Mouse (Mus musculus) liver, embryonic 15.5 days (tissue): Measurements from ENCODE around the gene Creld1. TPM values are rescaled to one million over a fixed set of nuclear protein-coding genes. Genes with fewer than 3 reads are reported as not detected.

Source experiments
- ATAC-seq: fragments of 200-750 bp; cut with Nextera tagmentation; 2 replicates; pipeline ENCODE4 v1.8.0; 2017; ENCODE audit warnings: moderate number of reproducible peaks, mild to moderate bottlenecking, moderate library complexity; ENCODE audit not compliant: insufficient read depth
- H3K27ac ChIP-seq: fragments of 300-500 bp; sonication (generic); replicated peaks from 2 replicates; pipeline ENCODE4 v1.5.1; 2015; ENCODE audit warnings: mild to moderate bottlenecking, inconsistent platforms
- H3K27me3 ChIP-seq: fragments of 300-500 bp; sonication (generic); 2 replicates; pipeline ENCODE4 v1.6.1; 2015; ENCODE audit warnings: mild to moderate bottlenecking, inconsistent platforms
- H3K36me3 ChIP-seq: fragments of 300-500 bp; sonication (generic); replicated peaks from 2 replicates; pipeline ENCODE4 v1.6.1; 2015; ENCODE audit warnings: moderate library complexity, mild to moderate bottlenecking, inconsistent platforms
- H3K4me1 ChIP-seq: fragments of 300-500 bp; sonication (generic); replicated peaks from 2 replicates; pipeline ENCODE4 v1.6.1; 2015; ENCODE audit warnings: inconsistent platforms
- H3K4me2 ChIP-seq: fragments of 300-500 bp; sonication (generic); 2 replicates; pipeline ENCODE4 v1.6.1; 2015; ENCODE audit warnings: moderate library complexity, mild to moderate bottlenecking, inconsistent platforms
- H3K4me3 ChIP-seq: fragments of 300-500 bp; sonication (generic); replicated peaks from 2 replicates; pipeline ENCODE4 v1.5.1; 2015; ENCODE audit warnings: mild to moderate bottlenecking, inconsistent platforms
- H3K9ac ChIP-seq: fragments of 300-500 bp; sonication (generic); 2 replicates; pipeline ENCODE4 v1.6.1; 2015; ENCODE audit warnings: moderate library complexity, mild to moderate bottlenecking, inconsistent platforms
- H3K9me3 ChIP-seq: fragments of 300-500 bp; sonication (generic); replicated peaks from 2 replicates; pipeline ENCODE4 v1.6.1; 2016; ENCODE audit warnings: inconsistent platforms
- WGBS: fragments of 180-500 bp; shearing (Covaris S2); methylation state at CpG from one replicate; pipeline ENCODE4 v1.1.7; 2015; ENCODE audit warnings: mixed read lengths; ENCODE audit not compliant: insufficient replicate concordance; 5-methylcytosine and 5-hydroxymethylcytosine counted together
- polyA plus RNA-seq: library from polyadenylated mRNA; unstranded; fragments of >200 nt; fragmentation: Nextera tagmentation; extraction: Ambion mirVana; gene quantifications from 2 replicates; pipeline ENCODE4 v1.2.1, GENCODE M21; 2015

Creld1 gene
- 7.1 and 7.6 TPM in 2 replicates for polyA plus RNA-seq

DNA sequence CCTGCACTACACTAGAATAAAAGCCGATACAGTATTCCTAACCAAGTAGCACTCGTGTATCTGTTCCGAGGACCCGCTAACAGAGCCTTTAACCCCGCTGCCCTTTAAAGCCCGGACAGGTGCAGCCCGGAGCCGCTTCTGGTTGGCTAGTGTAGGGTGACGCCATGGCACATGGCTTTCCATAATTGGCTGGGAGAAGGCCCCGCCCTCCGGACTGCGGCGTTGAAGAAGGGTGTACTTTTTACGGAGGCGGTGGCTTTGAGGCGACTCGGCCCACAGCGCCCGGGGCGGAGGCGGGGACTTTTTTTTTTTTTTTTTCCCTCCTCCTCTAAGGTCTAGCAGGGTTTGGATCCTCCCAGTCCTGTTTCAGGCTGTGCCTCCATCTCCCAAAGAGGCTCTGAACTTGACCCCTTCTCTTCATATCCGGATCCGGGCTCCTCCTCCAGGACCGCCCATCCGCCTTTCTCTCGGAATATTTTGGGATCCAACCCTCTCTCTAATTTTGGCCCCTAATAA lies at the start of gene Creld1:
Gene Creld1 (plus strand): TSS at position 198 of the 516 bp plus-strand sequence.
- Histone ChIP-seq H3K4me1 (peaks cover 41% of the 10 kb centered on the region), H3K36me3 (no peaks in the 10 kb centered on the region), H3K4me2 (peak within 1 kb of the TSS; percentile 99), H3K9ac (peak within 1 kb of the TSS; percentile 70), H3K4me3 (peak within 1 kb of the TSS; percentile 73), H3K27ac (peak within 1 kb of the TSS; percentile 69), H3K27me3 (peaks cover 39% of the 10 kb centered on the region), H3K9me3 (no peaks in the 10 kb centered on the region)
- 0% methylated on average over 26 of the region's 26 CpGs for WGBS
- ATAC-seq: peak; percentile 97

DNA sequence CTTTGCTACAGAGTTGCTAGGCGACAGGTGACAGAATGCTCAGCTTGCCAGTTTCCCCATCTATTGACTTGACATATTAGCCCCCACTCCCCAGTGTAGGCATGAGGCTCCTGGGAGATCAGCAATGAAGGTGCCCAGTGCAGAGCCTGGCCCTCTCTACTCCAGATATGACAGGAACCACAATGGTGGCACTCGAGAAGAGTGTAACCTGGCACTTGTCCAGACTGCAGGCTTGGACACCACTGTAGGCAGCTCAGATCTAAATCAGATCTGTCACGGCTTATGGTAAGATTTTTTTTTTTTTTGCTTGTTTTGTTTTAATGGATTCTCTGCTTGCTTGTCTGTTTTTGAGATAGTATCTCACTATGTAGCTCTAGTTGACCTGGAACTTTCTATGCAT lies 49.4 kb upstream of the Creld1 start:
- Histone ChIP-seq H3K36me3 (no peaks in the 10 kb centered on the region), H3K9me3 (no peaks in the 10 kb centered on the region), H3K27me3 (no peaks in the 10 kb centered on the region), H3K4me3 (no peak overlapping the region), H3K27ac (no peak overlapping the region), H3K4me1 (0 out of 2 replicates have a peak, but pooled peaks cover 2% of the 10 kb centered on the region), H3K4me2 (no peak overlapping the region), H3K9ac (no peak overlapping the region)
- WGBS: 46% methylated on average over 3 of the region's 3 CpGs
- ATAC-seq: no peak

DNA sequence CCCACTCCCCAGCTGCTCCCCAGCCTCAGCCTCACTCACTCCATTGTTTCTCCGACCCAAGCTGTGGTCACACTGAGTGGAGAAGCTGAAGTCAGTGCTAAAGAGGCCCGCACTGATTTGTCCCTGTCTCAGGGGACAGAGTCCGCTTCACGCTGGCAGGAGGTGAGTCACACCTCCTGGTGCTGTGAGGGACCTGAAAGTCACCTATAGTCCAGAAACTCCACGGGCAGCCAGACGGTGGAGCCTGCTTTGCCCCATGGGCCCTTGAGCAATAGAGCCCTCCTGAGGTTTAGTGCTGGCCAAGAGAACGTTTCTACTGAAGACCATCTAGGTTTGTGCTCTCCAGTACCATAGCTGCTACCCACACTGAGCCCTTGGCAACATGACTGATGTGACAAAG lies 48.4 kb upstream of the Creld1 start:
- Histone ChIP-seq H3K27me3 (no peaks in the 10 kb centered on the region), H3K4me2 (no peak overlapping the region), H3K9me3 (no peaks in the 10 kb centered on the region), H3K27ac (no peak overlapping the region), H3K4me1 (0 out of 2 replicates have a peak, but pooled peaks cover 2% of the 10 kb centered on the region), H3K4me3 (no peak overlapping the region), H3K9ac (no peak overlapping the region), H3K36me3 (no peaks in the 10 kb centered on the region)
- WGBS: 50% methylated on average over 7 of the region's 7 CpGs
- ATAC-seq: no peak

DNA sequence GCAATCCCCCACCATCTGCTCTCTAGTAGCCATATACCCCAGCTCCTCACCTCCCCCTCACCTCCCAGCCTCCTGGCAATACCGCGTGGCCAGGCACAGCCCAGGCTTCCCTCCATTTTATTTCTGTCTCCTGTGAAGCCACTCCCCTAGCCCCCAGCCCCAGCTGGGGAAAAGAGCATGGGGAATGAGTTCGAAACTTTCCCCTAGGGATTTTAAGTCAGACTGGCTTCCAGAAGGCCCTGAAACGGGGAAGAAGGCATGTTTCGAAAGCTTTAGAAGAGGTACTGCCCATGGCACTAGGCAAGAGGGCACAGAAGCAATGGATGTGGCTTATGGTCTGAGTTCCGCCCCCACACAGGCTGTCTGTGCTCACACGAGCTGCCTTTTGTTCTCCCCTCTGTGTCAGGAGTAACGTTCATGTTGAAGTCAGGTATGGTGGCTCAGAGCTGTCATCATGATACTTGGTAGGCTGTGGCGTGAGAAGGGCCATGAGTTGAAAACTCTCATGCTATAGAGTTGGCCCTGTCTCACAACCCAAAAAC lies 47.4 kb upstream of the Creld1 start, which contains the start of gene Cidec:
Gene Cidec (minus strand): TSS at position 97 of the 542 bp plus-strand sequence.
- H3K36me3 ChIP-seq: no peaks in the 10 kb centered on the region
- 60% methylated on average over 9 of the region's 9 CpGs for WGBS
- no peak within 1 kb of the TSS for H3K4me2 ChIP-seq
- ATAC-seq: no peak
- H3K4me1 ChIP-seq: no peaks in the 10 kb centered on the region
- H3K27me3 ChIP-seq: no peaks in the 10 kb centered on the region
- H3K27ac ChIP-seq: no peak within 1 kb of the TSS
- H3K9me3 ChIP-seq: no peaks in the 10 kb centered on the region
- H3K9ac ChIP-seq: no peak within 1 kb of the TSS
- no peak within 1 kb of the TSS for H3K4me3 ChIP-seq

DNA sequence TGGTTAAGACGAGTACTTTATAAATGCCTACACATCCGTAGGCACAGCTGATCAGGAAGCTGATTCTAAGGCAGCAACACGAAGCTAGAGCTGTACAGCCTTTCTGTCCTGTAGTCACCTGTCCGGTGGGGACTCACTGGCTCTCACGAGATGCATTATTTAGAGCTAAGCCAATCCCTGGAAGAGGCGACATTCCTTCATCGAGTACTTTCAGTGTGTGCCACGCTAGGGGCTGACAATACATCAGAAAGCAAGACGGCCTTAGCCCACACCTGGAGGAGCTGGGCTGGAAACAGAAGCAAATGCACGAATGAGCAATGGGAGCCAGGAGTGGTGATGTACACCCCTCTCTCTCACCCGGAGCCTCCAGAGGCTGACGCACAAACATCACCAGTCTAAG lies 46.0 kb upstream of the Creld1 start:
- H3K36me3 ChIP-seq: no peaks in the 10 kb centered on the region
- H3K4me2 ChIP-seq: no peak overlapping the region
- no peak overlapping the region for H3K27ac ChIP-seq
- no peak overlapping the region for H3K9ac ChIP-seq
- 64% methylated on average over 12 of the region's 12 CpGs for WGBS
- peaks cover 12% of the 10 kb centered on the region for H3K4me1 ChIP-seq
- no peak overlapping the region for H3K4me3 ChIP-seq
- ATAC-seq: no peak
- no peaks in the 10 kb centered on the region for H3K9me3 ChIP-seq
- H3K27me3 ChIP-seq: no peaks in the 10 kb centered on the region

DNA sequence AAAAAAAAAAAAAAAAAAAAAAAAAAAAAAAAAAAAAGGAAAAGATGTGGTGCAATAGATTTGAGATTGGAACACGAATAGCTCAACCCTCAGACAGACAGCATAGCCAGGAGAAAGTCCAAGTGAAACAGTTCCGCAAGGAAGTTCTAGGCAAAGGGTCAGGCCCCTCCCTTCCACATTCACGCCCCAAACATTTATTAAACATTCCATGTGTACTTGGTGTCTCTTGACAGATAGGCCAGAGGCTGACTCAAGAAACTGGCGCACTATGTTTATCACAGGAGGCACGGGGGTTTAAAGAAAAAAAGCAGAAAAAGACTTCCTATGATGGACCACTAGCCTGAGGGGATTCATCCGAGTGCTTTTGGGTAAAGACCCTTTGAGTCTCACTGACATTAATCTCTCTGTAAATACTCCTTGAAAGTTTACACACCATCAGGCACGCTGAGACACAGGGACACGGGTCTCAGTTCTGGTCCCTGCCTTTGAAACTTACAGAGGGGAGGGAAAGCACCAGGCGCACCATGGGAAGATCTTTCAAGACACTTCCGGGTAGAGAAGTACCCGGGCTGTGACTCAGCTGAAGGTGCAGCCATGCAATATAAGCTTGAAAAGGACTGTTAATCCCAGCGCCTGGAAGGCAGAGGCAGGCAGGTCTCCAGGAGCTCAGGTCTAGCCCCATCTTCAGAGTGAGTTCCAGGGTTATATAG lies 44.2 kb upstream of the Creld1 start:
- H3K27ac ChIP-seq: no peak overlapping the region
- no peak overlapping the region for H3K4me3 ChIP-seq
- H3K9me3 ChIP-seq: no peaks in the 10 kb centered on the region
- H3K27me3 ChIP-seq: no peaks in the 10 kb centered on the region
- H3K4me2 ChIP-seq: no peak overlapping the region
- H3K4me1 ChIP-seq: peaks cover 24% of the 10 kb centered on the region
- no peaks in the 10 kb centered on the region for H3K36me3 ChIP-seq
- H3K9ac ChIP-seq: no peak overlapping the region
- WGBS: 41% methylated on average over 12 of the region's 12 CpGs
- no peak for ATAC-seq

DNA sequence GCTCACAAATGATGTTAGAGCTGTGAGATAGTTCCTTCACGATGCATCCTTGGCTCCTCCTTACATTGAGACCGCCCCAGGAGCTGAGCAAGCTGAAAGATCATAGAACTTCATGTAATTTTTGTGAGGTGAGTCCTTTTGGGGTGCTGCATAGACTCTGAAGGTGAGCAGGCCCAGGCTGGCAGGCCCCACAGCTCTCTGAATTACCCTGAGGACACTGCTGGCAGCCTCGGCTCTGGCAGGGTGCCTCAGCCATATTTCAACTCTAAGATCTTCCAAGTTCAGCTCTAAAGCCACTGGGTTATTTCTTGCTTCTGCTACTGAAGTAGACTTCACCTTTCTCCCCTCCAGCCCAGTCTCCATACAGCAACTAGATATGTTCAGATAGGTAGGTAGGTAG lies 42.4 kb upstream of the Creld1 start:
- WGBS: 70% methylated on average over 3 of the region's 3 CpGs

DNA sequence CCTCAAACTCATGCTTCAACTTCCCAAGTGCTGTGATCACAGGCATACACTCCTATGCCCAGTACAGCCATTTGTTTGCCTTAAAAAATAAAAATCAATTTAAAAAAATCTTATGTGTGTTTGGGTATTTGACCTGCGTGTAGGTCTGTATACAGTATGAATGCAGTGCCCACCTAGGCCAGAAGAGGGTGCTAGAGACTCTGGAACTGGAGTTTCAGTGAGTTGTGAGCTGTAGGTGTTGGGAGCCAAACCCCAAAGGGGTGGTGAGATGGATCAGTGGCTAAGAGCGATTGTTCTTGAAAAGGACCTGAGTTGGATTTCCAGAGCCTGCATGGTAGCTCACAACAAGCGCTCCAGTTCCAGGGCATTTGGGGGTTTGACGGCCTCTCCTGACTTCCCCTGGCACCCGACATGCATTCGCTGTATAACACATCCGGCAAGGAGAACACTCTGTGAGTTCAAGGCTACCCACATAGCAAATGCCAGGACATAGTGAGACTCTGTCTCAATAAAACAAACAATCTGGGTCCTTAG lies 41.9 kb upstream of the Creld1 start:
- no peak for ATAC-seq
- no peaks in the 10 kb centered on the region for H3K9me3 ChIP-seq
- WGBS: 47% methylated on average over 7 of the region's 7 CpGs
- no peaks in the 10 kb centered on the region for H3K27me3 ChIP-seq
- H3K27ac ChIP-seq: no peak overlapping the region
- no peak overlapping the region for H3K9ac ChIP-seq
- H3K4me2 ChIP-seq: no peak overlapping the region
- H3K4me1 ChIP-seq: peaks cover 27% of the 10 kb centered on the region
- no peak overlapping the region for H3K4me3 ChIP-seq
- H3K36me3 ChIP-seq: no peaks in the 10 kb centered on the region

More for the DNA sequence above, 42.4 kb upstream of the Creld1 start:
- Histone ChIP-seq H3K4me2 (no peak overlapping the region), H3K36me3 (no peaks in the 10 kb centered on the region), H3K4me1 (peaks cover 27% of the 10 kb centered on the region), H3K9me3 (no peaks in the 10 kb centered on the region), H3K4me3 (no peak overlapping the region), H3K9ac (no peak overlapping the region), H3K27ac (no peak overlapping the region), H3K27me3 (no peaks in the 10 kb centered on the region)
- no peak for ATAC-seq

DNA sequence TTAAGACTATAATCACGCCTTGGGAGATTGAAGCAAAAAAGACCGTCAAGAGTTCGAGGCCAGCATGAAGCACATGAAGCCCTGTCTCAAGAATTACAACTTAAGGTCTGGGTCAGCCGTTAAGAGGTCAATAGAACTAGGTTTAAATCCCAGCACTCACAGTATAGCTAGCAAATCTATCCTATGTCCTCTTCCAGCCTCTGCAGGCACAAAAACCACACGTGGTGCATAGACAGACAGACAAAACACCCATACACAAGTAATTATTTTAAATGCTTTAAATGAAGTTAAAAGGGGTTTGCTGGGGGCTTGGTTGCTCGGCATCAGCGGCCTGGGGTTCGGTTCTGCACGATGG lies 41.0 kb upstream of the Creld1 start:
- Histone ChIP-seq H3K9ac (peak overlapping the region; percentile 81), H3K36me3 (peaks cover 4% of the 10 kb centered on the region), H3K27me3 (no peaks in the 10 kb centered on the region), H3K4me2 (peak overlapping the region; percentile 91), H3K4me3 (peak overlapping the region; percentile 82), H3K4me1 (peaks cover 27% of the 10 kb centered on the region), H3K27ac (peak overlapping the region; percentile 7; the same call in 1 of the 2 replicates), H3K9me3 (no peaks in the 10 kb centered on the region)
- 34% methylated on average over 9 of the region's 9 CpGs for WGBS
- ATAC-seq: no peak; the same call in 1 of the 2 replicates

DNA sequence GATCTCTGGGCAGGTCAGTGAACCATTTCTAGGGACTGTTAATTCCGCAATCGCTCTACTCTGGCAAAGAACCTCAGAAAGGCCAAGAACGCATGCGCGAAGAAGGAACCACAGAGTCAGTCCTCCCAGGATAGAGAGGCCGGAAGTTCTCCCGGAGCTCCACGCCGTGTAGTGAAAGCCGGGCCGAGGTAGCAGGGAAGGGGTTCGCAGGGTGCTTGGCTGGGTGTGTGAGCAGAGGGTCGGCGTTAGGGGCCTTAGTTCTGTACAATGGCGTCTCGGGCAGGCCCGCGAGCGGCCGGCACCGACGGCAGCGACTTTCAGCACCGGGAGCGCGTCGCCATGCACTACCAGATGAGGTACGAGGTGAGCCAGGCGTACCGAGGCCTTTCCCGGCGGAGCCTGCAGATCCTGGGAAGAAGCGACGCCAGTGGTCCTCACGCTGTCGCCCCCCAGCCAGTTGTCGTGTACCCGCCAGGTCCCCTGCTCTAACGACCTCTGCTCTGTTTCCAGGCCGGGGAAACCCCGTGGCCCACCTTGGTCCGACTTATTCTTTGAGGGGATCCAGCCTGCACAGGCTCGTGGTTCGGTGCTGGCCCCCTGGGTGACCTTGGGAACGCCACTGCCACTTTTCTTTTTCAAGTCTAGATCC lies 40.5 kb upstream of the Creld1 start, which contains the start of gene Jagn1:
Gene Jagn1 (plus strand): TSS at position 128 of the 649 bp plus-strand sequence.
- Histone ChIP-seq H3K9ac (peak within 1 kb of the TSS; percentile 81), H3K4me2 (peak within 1 kb of the TSS; percentile 91), H3K9me3 (no peaks in the 10 kb centered on the region), H3K27ac (peak within 1 kb of the TSS; percentile 48), H3K36me3 (peaks cover 9% of the 10 kb centered on the region), H3K27me3 (no peaks in the 10 kb centered on the region), H3K4me1 (peaks cover 27% of the 10 kb centered on the region), H3K4me3 (peak within 1 kb of the TSS; percentile 82)
- ATAC-seq: peak; percentile 84
- under 1% methylated on average over 45 of the region's 45 CpGs for WGBS

DNA sequence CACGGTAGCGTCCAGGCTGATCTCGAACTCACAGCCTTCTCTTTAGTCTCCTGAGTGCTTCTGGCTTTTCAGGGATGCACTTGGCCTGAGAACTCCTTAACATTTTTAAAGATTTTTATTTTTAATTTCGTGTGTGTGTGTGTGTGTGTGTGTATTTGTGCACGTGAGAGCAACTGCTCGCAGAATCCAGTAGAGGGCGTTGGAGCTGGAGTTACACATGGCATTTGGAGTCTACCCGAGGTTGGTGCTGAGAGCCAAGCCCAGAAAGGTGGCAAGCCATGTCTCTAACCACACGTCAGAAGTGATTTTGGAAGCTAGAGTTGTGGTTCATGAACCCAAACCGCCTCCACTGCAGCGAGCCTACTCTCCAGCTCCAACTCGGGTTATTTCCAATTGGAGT lies 40.0 kb upstream of the Creld1 start:
- Histone ChIP-seq H3K27me3 (no peaks in the 10 kb centered on the region), H3K4me3 (peak overlapping the region; percentile 82), H3K9me3 (no peaks in the 10 kb centered on the region), H3K36me3 (peaks cover 14% of the 10 kb centered on the region), H3K9ac (peak overlapping the region; percentile 81), H3K4me2 (peak overlapping the region; percentile 91), H3K27ac (peak overlapping the region; percentile 48; the same call in 1 of the 2 replicates), H3K4me1 (peaks cover 27% of the 10 kb centered on the region)
- 36% methylated on average over 12 of the region's 12 CpGs for WGBS
- ATAC-seq: no peak
